Mouse (Mus musculus): ENCODE measurements around the gene Hbs1l. TPM values are rescaled to one million over a fixed set of nuclear protein-coding genes. Genes with fewer than 3 reads are reported as not detected.

Gene Hbs1l
- polyA plus RNA-seq, 1 experiment from 2014 or later, result 114 TPM

- H3K4me1 ChIP-seq (replicated peaks), result peaks cover 19% of the 10 kb centered on the region
- DNase-seq (ENCODE audit: low spot score), result no peak
- no peaks in the 10 kb centered on the region for H3K9me3 ChIP-seq
- 53% methylated on average over 2 of the region's 2 CpGs for WGBS
- no peak overlapping the region for H3K4me3 ChIP-seq
- H3K27me3 ChIP-seq (ENCODE audit: insufficient read depth, poor library complexity, severe bottlenecking), result no peaks in the 10 kb centered on the region
- H3K27ac ChIP-seq, result no peak overlapping the region
- H3K36me3 ChIP-seq, result no peaks in the 10 kb centered on the region
Measured at GRCm38 (mm10) chr10:21400453-21400852, 104.7 kb downstream of the Hbs1l start.

- Histone ChIP-seq H3K27ac (no peak overlapping the region), H3K4me1 (replicated peaks) (peaks cover 22% of the 10 kb centered on the region), H3K4me3 (no peak overlapping the region), H3K27me3 (ENCODE audit: insufficient read depth, poor library complexity, severe bottlenecking) (no peaks in the 10 kb centered on the region), H3K9me3 (no peaks in the 10 kb centered on the region), H3K36me3 (no peaks in the 10 kb centered on the region)
- no peak for DNase-seq (ENCODE audit: low spot score)
- WGBS, result 68% methylated on average over 4 of the region's 4 CpGs
Measured at GRCm38 (mm10) chr10:21401259-21401658, 105.5 kb downstream of the Hbs1l start.

- Histone ChIP-seq H3K9me3 (no peaks in the 10 kb centered on the region), H3K27me3 (ENCODE audit: insufficient read depth, poor library complexity, severe bottlenecking) (no peaks in the 10 kb centered on the region), H3K4me1 (replicated peaks) (peaks cover 16% of the 10 kb centered on the region), H3K4me3 (no peak overlapping the region), H3K27ac (no peak overlapping the region), H3K36me3 (no peaks in the 10 kb centered on the region)
- WGBS, result 91% methylated on average over 4 of the region's 4 CpGs
- DNase-seq (ENCODE audit: low spot score), result no peak
Measured at GRCm38 (mm10) chr10:21404822-21405221, 109.0 kb downstream of the Hbs1l start.

GRCm38 (mm10) chr10:21405707-21406534 is 110.1 kb downstream of the Hbs1l start:
- DNase-seq (ENCODE audit: low spot score), result no peak
- 79% methylated on average over 11 of the region's 11 CpGs for WGBS
- H3K4me3 ChIP-seq, result no peak overlapping the region
- no peaks in the 10 kb centered on the region for H3K9me3 ChIP-seq
- no peaks in the 10 kb centered on the region for H3K36me3 ChIP-seq
- no peaks in the 10 kb centered on the region for H3K27me3 ChIP-seq (ENCODE audit: insufficient read depth, poor library complexity, severe bottlenecking)
- no peak overlapping the region for H3K27ac ChIP-seq
- peaks cover 8% of the 10 kb centered on the region; the same call in 1 of the 2 replicates for H3K4me1 ChIP-seq (replicated peaks)

- DNase-seq (ENCODE audit: low spot score), result no peak
- 87% methylated on average over 5 of the region's 5 CpGs for WGBS
- H3K27ac ChIP-seq, result no peak overlapping the region
Measured at GRCm38 (mm10) chr10:21410711-21411110, 114.9 kb downstream of the Hbs1l start.

GRCm38 (mm10) chr10:21411621-21412205 is 115.9 kb downstream of the Hbs1l start:
- Histone ChIP-seq H3K36me3 (no peaks in the 10 kb centered on the region), H3K27me3 (ENCODE audit: insufficient read depth, poor library complexity, severe bottlenecking) (no peaks in the 10 kb centered on the region), H3K4me3 (no peak overlapping the region), H3K4me1 (replicated peaks) (no peaks in the 10 kb centered on the region), H3K27ac (no peak overlapping the region), H3K9me3 (no peaks in the 10 kb centered on the region)
- no peak for DNase-seq (ENCODE audit: low spot score)
- WGBS, result 78% methylated on average over 6 of the region's 6 CpGs

More at GRCm38 (mm10) chr10:21410711-21411110, 114.9 kb downstream of the Hbs1l start:
- Histone ChIP-seq H3K27me3 (ENCODE audit: insufficient read depth, poor library complexity, severe bottlenecking) (no peaks in the 10 kb centered on the region), H3K9me3 (no peaks in the 10 kb centered on the region), H3K4me3 (no peak overlapping the region), H3K4me1 (replicated peaks) (0 out of 2 replicates have a peak, but pooled peaks cover 3% of the 10 kb centered on the region), H3K36me3 (no peaks in the 10 kb centered on the region)

- no peaks in the 10 kb centered on the region for H3K27me3 ChIP-seq (ENCODE audit: insufficient read depth, poor library complexity, severe bottlenecking)
- H3K9me3 ChIP-seq, result no peaks in the 10 kb centered on the region
- no peaks in the 10 kb centered on the region for H3K36me3 ChIP-seq
- no peak overlapping the region for H3K27ac ChIP-seq
- WGBS, result 84% methylated on average over 4 of the region's 4 CpGs
- H3K4me1 ChIP-seq (replicated peaks), result no peaks in the 10 kb centered on the region
- no peak overlapping the region for H3K4me3 ChIP-seq
- DNase-seq (ENCODE audit: low spot score), result no peak
Measured at GRCm38 (mm10) chr10:21415031-21415430, 119.3 kb downstream of the Hbs1l start.

- WGBS, result 88% methylated on average over 5 of the region's 5 CpGs
- no peaks in the 10 kb centered on the region for H3K27me3 ChIP-seq (ENCODE audit: insufficient read depth, poor library complexity, severe bottlenecking)
- DNase-seq (ENCODE audit: low spot score), result no peak
- no peak overlapping the region for H3K27ac ChIP-seq
- H3K4me3 ChIP-seq, result no peak overlapping the region
- H3K9me3 ChIP-seq, result no peaks in the 10 kb centered on the region
- no peaks in the 10 kb centered on the region for H3K4me1 ChIP-seq (replicated peaks)
- H3K36me3 ChIP-seq, result no peaks in the 10 kb centered on the region
Measured at GRCm38 (mm10) chr10:21416184-21416583, 120.4 kb downstream of the Hbs1l start.

Other genes with a start within 250 kb of the Hbs1l start
- 4.3 and 5.7 TPM in 2 replicates for gene Myb, start 135.0 kb upstream of the Hbs1l start, polyA plus RNA-seq (2016; fragmentation: Nextera tagmentation; extraction: Ambion mirVana)
- 0.09 and 0.11 TPM in 2 replicates for gene Aldh8a1, start 81.3 kb downstream of the Hbs1l start, polyA plus RNA-seq (2016; fragmentation: Nextera tagmentation; extraction: Ambion mirVana)